Mouse (Mus musculus) brain, adult 2 months (tissue): Measurements from ENCODE around the gene Wwox.

Source experiments
- DNase-seq: peaks from one replicate; pipeline ENCODE4 v3.0.0; 2011; ENCODE audit warnings: low read depth, low spot score

Wwox gene

GRCm38 (mm10) chr8:114853765-114854164 lies 414.3 kb downstream of the Wwox start:
- DNase-seq, result no peak

- DNase-seq, result no peak
These were observed 416.4 kb downstream of the Wwox start for GRCm38 (mm10) chr8:114855833-114856232.

GRCm38 (mm10) chr8:114865911-114866310 lies 426.5 kb downstream of the Wwox start:
- DNase-seq, result no peak

GRCm38 (mm10) chr8:114869321-114869720 lies 429.9 kb downstream of the Wwox start:
- no peak for DNase-seq

- no peak for DNase-seq
These were observed 431.0 kb downstream of the Wwox start for GRCm38 (mm10) chr8:114870410-114870809.

- DNase-seq, result no peak
These were observed 433.0 kb downstream of the Wwox start for GRCm38 (mm10) chr8:114872491-114872890.

- no peak for DNase-seq
These were observed 435.7 kb downstream of the Wwox start for GRCm38 (mm10) chr8:114875161-114875560.

GRCm38 (mm10) chr8:114876161-114876611 lies 436.7 kb downstream of the Wwox start:
- DNase-seq, result no peak

- DNase-seq, result no peak
These were observed 437.3 kb downstream of the Wwox start for GRCm38 (mm10) chr8:114876696-114877206.

GRCm38 (mm10) chr8:114877234-114877633 lies 437.8 kb downstream of the Wwox start:
- no peak for DNase-seq

- peak; percentile 10 for DNase-seq
These were observed 439.2 kb downstream of the Wwox start for GRCm38 (mm10) chr8:114878449-114879276.

GRCm38 (mm10) chr8:114879277-114879568 lies 439.8 kb downstream of the Wwox start:
- no peak for DNase-seq

- DNase-seq, result no peak
These were observed 440.2 kb downstream of the Wwox start for GRCm38 (mm10) chr8:114879678-114880077.

- DNase-seq, result no peak
These were observed 441.1 kb downstream of the Wwox start for GRCm38 (mm10) chr8:114880475-114881135.

GRCm38 (mm10) chr8:114881891-114882401 lies 442.5 kb downstream of the Wwox start:
- peak; percentile 92 for DNase-seq

- DNase-seq, result peak; percentile 24
These were observed 443.0 kb downstream of the Wwox start for GRCm38 (mm10) chr8:114882504-114882903.

GRCm38 (mm10) chr8:114882936-114883606 lies 443.6 kb downstream of the Wwox start:
- DNase-seq, result no peak

- no peak for DNase-seq
These were observed 444.5 kb downstream of the Wwox start for GRCm38 (mm10) chr8:114883967-114884366.

GRCm38 (mm10) chr8:114885026-114885592 lies 445.7 kb downstream of the Wwox start:
- DNase-seq, result peak; percentile 23

- DNase-seq, result no peak
These were observed 448.9 kb downstream of the Wwox start for GRCm38 (mm10) chr8:114888388-114888787.

- peak; percentile 38 for DNase-seq
These were observed 450.3 kb downstream of the Wwox start for GRCm38 (mm10) chr8:114889578-114890374.
